Mouse (Mus musculus) layer of hippocampus, adult 18-20 months (tissue): ENCODE measurements around the gene BC049715. TPM values are rescaled to one million over a fixed set of nuclear protein-coding genes. Genes with fewer than 3 reads are reported as not detected.
"Not testable (repeated sequence)": the region's sequence is repeated elsewhere in the genome, so short reads cannot be mapped to it uniquely, and the experiment has no call there.

Source experiments
- DNase-seq, 2 experiments: peaks; one replicate each; pipeline ENCODE4 v3.0.0; 2022; ENCODE audit warnings: low spot score in 2 of 2
- total RNA-seq, 2 experiments: library from RNA; stranded (reverse); gene quantifications; 2 replicates each; pipeline ENCODE4 v1.2.3; 2021

The BC049715 gene
- total RNA-seq, 2 experiments from 2014 or later: 2.6 to 3.0 TPM

- DNase-seq: no peak
Observed at GRCm38 (mm10) chr6:136848399-136848798, 21.0 kb downstream of the BC049715 start.

DNA sequence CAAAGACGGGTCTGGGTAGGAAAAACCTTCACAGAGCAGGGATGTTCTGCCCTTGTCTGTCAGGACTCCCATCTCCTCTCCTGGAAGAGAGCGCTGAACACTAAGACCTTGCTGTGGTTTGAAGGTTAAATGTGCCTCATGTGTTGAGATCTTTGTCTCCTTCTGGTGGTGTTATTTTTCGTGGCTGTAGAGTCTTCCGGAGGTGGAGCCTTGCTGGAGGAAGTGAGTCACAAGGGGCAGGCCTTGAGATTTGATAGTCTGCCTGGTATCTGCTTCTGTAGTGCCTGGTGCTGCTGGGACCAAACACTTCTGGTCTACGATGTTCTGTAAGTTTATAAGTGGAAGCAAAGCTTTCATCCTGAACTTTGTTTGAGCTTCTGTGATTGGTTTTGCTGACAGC, 21.5 kb downstream of the BC049715 start:
- no peak for DNase-seq

GRCm38 (mm10) chr6:136850267-136850666, 22.8 kb downstream of the BC049715 start:
- no peak for DNase-seq

GRCm38 (mm10) chr6:136852348-136852747, 24.9 kb downstream of the BC049715 start:
- DNase-seq: no peak

GRCm38 (mm10) chr6:136852762-136853161, 25.3 kb downstream of the BC049715 start:
- no peak for DNase-seq

GRCm38 (mm10) chr6:136854361-136854781, 26.9 kb downstream of the BC049715 start:
- no peak for DNase-seq

DNA sequence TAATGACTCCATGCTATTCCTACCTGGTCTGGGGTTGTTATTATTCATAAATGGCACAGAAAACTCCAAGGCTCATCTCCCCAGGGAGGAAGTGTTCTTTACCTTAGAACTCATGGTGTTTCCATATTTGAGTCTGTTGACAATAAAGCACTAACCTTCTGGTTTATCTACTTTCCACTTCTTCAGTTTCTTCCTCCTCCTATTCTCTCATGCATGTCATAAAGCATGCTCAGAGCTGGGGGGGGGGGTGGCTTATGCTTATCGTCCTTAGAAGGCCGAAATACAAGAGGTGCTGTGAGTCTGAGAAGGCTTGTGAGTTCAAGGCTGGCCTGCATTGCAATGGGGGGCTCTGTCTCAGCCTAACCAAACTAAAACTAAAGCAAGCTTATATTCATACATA, 27.8 kb downstream of the BC049715 start:
- no peak for DNase-seq

DNA sequence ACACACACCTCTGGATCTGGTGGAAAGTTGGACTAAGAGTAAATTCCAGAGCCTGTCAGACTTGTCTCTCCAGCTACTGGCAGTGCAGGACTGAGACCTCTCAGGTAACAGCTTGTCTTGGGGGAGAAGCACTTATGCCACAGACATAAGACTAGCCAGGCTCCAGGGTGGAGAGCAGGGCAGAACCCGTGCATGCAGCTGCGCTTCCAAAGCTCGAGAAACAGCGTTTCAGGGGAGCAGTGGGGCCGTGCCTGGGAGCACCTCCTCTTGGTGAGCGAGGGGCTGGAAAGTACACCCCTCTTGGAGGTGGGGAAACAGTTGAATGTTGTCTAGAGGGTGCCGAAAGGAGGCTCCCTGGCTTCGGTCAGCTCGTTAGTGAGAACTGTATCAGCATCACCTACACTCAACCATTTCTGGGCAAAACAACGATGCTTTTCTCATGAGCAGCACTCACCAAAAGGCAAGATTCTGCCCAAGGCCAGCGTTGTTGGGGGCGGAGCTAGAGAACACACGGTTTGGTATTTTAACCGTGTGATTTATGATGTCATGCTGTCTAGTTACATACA, 28.7 kb downstream of the BC049715 start:
- DNase-seq: no peak

DNA sequence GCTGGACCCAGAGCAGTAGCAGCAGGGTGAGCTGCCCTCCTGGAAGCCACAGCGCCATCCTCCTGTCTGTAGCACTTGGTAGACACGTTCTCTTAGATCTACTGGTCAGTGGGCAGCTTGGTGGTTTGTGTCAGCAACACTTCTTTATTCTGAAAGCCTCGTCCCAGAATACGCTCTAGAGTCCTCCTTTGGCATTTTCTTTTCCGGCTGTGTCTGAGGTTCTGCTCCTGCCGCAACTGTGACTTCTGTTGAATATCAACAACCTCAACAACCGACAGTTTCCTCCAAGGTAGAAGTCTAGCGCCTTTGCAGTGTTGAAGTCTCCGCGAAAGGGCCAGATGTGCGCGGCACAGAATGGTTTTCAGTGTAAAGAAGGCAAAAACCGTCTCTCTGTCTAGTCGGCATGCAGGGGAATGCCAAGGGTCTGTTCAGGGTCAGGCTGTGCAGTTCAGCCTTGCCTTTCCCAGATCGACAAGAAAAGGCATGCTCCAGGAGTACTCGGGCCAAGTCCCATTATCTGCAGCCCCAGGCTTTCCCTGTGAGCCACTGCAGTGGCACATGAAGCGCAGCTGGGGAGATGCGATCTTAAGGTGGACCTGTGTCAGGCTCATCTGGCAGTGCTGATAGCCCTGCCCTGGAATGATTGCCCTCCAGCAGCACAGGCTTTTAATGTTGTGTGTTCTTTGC, 29.9 kb downstream of the BC049715 start, which contains the start of gene Art4:
TSS of gene Art4 (minus strand) at position 548 of the 687 bp plus-strand sequence.
- no peak for DNase-seq

DNA sequence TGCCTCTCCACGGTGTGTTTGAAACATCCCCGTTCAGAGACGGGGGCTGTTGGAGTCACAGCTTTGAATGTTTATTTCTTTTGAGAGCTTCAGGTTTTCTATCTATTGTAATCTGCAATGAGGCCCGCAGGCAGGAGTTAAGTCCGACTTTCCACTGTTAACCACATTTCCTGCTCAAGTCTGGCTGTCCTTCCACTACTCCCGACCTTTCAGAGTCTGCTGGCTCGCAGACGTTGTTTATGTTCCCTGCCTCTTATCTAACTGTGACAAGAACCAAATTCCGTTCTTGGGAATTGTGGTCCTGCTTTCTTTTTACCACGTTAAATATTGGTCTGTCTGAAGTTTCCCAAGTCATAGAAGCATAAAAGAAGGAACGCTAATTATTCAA, 30.4 kb downstream of the BC049715 start:
- no peak for DNase-seq

GRCm38 (mm10) chr6:136858420-136858819, 31.0 kb downstream of the BC049715 start:
- DNase-seq: no peak

DNA sequence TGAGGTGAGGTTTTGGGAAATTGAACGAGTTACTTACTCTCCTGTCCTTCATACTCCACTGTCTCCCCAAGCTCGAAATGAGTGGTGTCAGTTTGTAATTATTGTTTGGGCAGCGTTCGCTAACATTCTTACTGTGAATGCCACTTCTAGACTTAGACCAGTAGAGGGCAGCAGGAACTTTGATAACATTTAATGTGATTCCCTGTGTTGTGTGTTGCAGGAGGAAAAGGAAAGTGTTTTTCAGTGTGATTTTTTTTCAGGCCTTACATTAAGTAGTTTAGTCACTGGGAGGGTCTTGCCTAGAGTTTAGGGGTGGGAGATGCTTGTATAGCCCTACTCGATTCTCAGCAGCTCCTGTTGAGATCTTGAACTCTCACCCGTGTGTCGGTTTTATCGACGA, 33.6 kb downstream of the BC049715 start:
- DNase-seq: peak in 1 of 2 experiments; percentile 67

DNA sequence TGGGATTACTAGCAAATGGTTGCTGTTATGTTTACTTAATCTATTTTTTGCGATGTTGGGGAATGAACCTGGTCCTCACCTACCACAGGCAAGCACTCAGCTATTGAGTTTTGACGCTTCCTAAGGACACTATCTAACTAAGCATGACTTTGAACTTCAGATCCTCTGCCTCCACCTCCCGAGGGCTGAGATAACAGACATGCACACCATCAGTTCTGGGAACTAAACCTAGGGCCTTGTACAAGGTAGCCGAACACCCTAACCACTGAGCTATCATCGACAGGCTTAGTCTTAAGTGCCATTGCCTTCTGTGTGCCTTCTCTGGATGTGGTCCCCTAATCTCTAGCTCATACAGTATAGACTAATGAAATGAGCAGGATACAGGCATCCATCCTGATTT, 37.9 kb downstream of the BC049715 start:
- no peak for DNase-seq

GRCm38 (mm10) chr6:136866150-136866549, 38.7 kb downstream of the BC049715 start:
- no peak for DNase-seq

GRCm38 (mm10) chr6:136868921-136869320, 41.5 kb downstream of the BC049715 start:
- no peak for DNase-seq

DNA sequence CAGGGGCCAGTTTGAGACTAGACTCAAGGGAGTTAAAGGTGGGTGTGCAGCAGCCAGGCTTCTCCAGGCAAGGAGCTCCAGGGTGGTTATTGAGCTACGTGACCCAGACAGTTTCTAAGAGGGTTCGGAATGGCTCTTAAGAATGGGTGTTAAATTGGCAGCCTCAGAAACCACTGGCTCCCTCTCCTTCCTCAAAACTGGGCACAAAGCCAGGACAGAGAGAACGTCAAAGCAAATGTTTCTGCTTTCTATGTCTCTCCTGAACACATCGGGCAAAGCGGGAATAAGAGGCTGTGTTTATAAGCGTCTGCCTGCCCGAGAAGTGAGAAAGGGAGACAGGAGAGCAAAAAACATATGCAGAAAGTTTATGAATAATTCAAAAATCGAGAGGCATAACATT, 47.2 kb downstream of the BC049715 start:
- DNase-seq: no peak

- DNase-seq: peak in 1 of 2 experiments; percentile 32
Observed at GRCm38 (mm10) chr6:136875670-136876069, 48.2 kb downstream of the BC049715 start, which contains the start of gene Mgp. Mgp (minus strand) TSS chr6:136875823.

GRCm38 (mm10) chr6:136881678-136882077, 54.3 kb downstream of the BC049715 start:
- no peak for DNase-seq

DNA sequence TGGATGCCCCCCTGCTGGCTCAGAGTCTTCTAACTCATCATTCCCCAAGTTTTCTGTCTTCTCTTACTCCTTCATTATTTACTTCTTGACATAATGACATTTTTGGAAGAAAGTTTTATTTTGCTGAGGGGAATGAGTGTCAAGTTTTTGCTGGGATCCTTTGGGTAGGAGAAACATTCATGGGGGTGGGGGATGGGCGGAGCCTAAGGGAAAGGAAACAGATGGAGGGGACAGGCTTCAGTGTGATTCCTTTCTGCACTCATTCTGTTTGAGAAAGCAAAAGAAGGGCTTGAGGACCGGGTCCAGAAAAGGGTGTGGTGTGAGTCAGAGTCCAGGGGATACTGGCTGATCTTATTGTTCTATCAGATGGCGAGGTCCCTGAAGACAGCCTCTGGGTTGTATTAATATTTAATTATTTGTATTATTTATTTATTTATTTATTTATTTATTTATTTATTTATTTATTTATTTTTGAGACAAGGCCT, 56.0 kb downstream of the BC049715 start:
- no peak for DNase-seq

GRCm38 (mm10) chr6:136883961-136884360, 56.5 kb downstream of the BC049715 start:
- DNase-seq: no peak

DNA sequence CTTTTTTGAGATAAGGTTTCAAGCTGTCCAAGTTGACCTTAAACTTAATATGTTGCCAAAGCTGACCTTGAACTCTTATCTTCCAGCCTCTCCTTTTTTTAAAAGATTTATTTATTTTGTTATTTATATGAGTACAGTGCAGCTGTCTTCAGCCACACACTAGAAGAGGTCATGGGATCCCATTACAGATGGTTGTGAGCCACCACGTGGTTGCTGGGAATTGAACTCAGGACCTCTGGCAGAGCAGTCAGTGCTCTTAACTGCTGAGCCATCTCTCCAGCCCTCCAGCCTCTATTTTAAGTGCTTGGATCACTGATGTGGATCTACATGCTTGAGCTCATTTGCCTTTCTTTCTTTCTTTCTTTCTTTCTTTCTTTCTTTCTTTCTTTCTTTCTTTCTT, 57.3 kb downstream of the BC049715 start:
- not testable (repeated sequence) for DNase-seq

GRCm38 (mm10) chr6:136887854-136888253, 60.4 kb downstream of the BC049715 start:
- DNase-seq: no peak

DNA sequence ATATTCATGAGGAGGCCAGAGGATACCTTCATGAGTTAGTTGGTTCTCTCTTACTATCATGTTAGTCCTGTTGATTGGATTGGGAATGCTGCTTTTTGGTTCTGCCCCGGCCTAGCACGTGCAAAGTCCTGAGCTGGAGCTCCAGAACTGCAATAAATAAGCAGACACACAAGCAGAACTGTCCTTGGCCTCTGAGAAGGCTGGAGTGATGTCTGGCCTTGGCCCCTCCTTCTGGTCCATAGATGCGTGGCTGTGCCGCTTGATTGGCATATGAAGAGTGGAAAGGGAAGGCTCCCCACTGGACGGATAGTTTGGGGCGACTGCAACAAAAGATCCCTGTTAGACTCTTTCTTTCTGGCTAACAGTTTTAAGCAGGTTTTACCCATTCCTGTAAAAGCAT, 61.6 kb downstream of the BC049715 start:
- no peak for DNase-seq
